Mouse (Mus musculus): Measurements from ENCODE around the gene Zdhhc14. TPM values are rescaled to one million over a fixed set of nuclear protein-coding genes. Genes with fewer than 3 reads are reported as not detected.

Zdhhc14 gene
- polyA plus RNA-seq, 1 experiment from 2014 or later: 6.1 TPM

DNA sequence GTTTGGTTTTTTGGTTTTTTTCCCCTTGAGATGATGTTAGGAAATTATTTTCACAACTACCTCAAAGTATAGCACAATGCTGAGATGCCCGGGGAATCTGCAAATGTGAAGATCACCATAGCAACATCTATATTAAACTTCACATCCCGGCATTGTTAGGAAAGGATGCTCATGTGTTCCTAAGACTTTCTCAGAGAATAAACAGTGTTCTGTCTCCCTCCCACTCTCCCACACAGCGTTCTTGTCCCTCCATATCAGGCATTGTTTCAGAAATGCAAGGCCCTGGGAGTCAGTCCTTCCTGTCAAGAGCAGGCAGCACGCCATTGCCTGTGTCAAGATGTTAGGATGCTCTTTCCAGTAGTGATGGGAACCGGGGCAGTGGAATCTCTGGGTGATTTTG lies 51.7 kb downstream of the Zdhhc14 start:
- H3K9ac ChIP-seq: no peak overlapping the region
- no peaks in the 10 kb centered on the region for H3K9me3 ChIP-seq (replicated peaks)
- H3K4me3 ChIP-seq: no peak overlapping the region
- ATAC-seq (ENCODE audit: low FRiP score): no peak
- no peaks in the 10 kb centered on the region for H3K36me3 ChIP-seq
- no peaks in the 10 kb centered on the region for H3K4me1 ChIP-seq
- no peaks in the 10 kb centered on the region for H3K27me3 ChIP-seq
- no peak overlapping the region for H3K4me2 ChIP-seq (replicated peaks)
- no peak overlapping the region for H3K27ac ChIP-seq
- WGBS: 67% methylated on average over 5 of the region's 5 CpGs

DNA sequence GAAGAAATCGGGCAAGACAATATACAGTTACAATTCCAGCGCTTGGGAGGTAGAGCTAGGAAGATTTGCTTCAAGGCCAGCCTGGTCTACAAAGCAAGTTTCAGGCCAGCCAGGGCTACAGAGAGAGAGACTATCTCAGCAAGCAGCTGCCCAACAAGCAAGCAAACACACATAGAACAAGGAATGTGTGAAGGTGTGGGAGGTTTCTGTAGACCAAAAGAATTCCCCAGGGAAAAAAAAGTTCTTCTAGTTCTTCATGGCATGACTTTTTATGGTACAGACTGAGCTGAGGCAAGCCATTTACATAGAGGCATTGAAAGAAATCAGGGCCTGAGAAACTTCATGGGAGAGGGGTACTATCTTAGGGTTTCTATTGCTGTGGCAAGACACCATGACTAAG lies 52.7 kb downstream of the Zdhhc14 start:
- H3K4me2 ChIP-seq (replicated peaks): no peak overlapping the region
- H3K4me3 ChIP-seq: no peak overlapping the region
- ATAC-seq (ENCODE audit: low FRiP score): no peak

DNA sequence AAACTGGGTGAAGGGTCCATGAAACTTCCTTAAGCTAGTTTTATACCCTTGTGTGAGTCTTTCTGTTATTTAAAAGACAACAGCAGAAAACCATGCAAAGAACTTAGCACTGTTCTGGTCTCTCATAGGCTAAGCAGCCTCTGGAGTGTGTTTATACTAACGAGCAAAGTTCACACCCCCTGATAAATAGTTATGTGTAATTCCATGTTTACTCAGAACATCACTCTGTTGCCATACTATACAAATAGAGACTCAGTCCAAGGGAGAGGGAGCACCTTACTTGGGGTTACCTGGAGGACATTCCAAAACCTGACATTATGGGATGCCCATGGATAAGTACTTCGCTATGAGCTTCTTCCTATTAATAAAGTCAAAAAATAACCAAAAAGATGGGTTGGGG lies 56.2 kb downstream of the Zdhhc14 start:
- H3K9ac ChIP-seq: no peak overlapping the region
- no peaks in the 10 kb centered on the region; the same call in 1 of the 2 replicates for H3K4me1 ChIP-seq
- WGBS: 96% methylated on average over 2 of the region's 2 CpGs
- no peaks in the 10 kb centered on the region for H3K27me3 ChIP-seq
- H3K36me3 ChIP-seq: no peaks in the 10 kb centered on the region
- ATAC-seq (ENCODE audit: low FRiP score): no peak
- H3K4me2 ChIP-seq (replicated peaks): no peak overlapping the region
- H3K9me3 ChIP-seq (replicated peaks): no peaks in the 10 kb centered on the region
- no peak overlapping the region for H3K4me3 ChIP-seq
- no peak overlapping the region for H3K27ac ChIP-seq

More for the DNA sequence above, 52.7 kb downstream of the Zdhhc14 start:
- no peak overlapping the region for H3K9ac ChIP-seq
- no peaks in the 10 kb centered on the region for H3K36me3 ChIP-seq
- no peaks in the 10 kb centered on the region for H3K9me3 ChIP-seq (replicated peaks)
- 92% methylated on average over 2 of the region's 2 CpGs for whole genome bisulfite sequencing
- no peak overlapping the region for H3K27ac ChIP-seq
- H3K27me3 ChIP-seq: no peaks in the 10 kb centered on the region
- no peaks in the 10 kb centered on the region for H3K4me1 ChIP-seq

DNA sequence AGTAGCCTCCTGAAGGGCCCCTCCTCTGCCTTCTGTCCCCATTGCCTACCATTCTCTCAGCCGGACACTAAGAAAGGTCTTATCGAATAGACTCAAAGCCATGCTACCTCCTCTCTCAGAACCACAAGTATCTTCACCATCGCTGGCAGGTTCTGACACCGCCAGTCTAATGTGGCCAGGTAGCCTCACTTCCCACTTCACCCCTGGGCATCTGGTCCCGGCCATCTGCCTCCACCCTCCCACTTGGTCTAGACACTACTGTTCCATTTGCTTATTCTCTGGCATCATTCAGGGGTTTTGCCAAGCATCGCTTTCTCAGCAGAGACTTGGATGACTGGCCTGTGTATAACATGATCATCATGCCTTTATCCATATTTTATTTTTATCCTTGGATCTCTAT lies 57.1 kb downstream of the Zdhhc14 start:
- Histone ChIP-seq H3K4me1 (no peaks in the 10 kb centered on the region; the same call in 1 of the 2 replicates), H3K4me3 (no peak overlapping the region), H3K4me2 (replicated peaks) (no peak overlapping the region), H3K36me3 (no peaks in the 10 kb centered on the region), H3K9ac (no peak overlapping the region), H3K27ac (no peak overlapping the region), H3K27me3 (no peaks in the 10 kb centered on the region), H3K9me3 (replicated peaks) (no peaks in the 10 kb centered on the region)
- WGBS: 93% methylated on average over 6 of the region's 6 CpGs
- ATAC-seq (ENCODE audit: low FRiP score): no peak

DNA sequence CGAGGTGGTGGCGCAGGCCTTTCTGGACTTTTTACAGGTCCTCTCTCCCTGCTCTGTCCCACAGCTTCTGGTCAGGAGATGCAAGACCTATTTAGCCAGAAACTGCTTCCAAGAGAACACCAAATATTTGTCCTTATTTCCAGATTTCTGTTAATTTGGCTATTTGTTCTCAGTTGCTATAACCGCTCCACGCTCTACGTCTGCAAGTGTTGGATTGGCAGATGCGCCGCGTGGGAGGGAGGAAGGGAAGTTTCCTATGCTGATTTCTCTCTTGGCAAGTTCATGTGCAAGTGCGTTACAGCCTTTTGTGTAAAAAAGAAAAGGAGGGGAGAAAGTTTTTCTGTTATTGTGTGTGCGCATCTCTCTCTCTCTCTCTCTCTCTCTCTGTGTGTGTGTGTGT lies 58.1 kb downstream of the Zdhhc14 start:
- H3K4me3 ChIP-seq: no peak overlapping the region
- H3K4me1 ChIP-seq: no peaks in the 10 kb centered on the region; the same call in 1 of the 2 replicates
- no peak for ATAC-seq (ENCODE audit: low FRiP score)
- no peak overlapping the region for H3K27ac ChIP-seq
- 90% methylated on average over 10 of the region's 10 CpGs for WGBS
- no peaks in the 10 kb centered on the region for H3K27me3 ChIP-seq
- no peak overlapping the region for H3K4me2 ChIP-seq (replicated peaks)
- no peaks in the 10 kb centered on the region for H3K9me3 ChIP-seq (replicated peaks)
- H3K36me3 ChIP-seq: no peaks in the 10 kb centered on the region
- H3K9ac ChIP-seq: no peak overlapping the region

DNA sequence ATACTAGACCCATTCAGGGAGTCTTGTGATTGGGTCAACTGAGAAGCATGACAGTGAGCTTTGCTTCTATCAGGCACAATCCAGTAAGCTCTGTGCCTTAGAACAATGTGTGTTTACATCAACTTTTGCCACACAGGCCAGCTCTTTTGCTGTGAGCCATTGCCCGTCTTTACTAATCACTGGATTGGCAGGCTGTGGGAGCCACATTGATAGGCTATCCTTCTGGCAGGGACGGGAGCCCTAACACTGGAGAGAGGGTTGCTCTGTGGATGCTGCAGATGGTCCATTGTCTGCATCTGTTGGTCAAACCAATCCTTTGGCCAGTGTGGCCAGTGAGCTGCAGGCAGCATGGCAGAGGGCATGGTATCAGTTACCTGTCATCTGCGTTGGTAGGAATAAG lies 58.8 kb downstream of the Zdhhc14 start:
- ATAC-seq (ENCODE audit: low FRiP score): no peak
- 69% methylated on average over 3 of the region's 3 CpGs for WGBS

DNA sequence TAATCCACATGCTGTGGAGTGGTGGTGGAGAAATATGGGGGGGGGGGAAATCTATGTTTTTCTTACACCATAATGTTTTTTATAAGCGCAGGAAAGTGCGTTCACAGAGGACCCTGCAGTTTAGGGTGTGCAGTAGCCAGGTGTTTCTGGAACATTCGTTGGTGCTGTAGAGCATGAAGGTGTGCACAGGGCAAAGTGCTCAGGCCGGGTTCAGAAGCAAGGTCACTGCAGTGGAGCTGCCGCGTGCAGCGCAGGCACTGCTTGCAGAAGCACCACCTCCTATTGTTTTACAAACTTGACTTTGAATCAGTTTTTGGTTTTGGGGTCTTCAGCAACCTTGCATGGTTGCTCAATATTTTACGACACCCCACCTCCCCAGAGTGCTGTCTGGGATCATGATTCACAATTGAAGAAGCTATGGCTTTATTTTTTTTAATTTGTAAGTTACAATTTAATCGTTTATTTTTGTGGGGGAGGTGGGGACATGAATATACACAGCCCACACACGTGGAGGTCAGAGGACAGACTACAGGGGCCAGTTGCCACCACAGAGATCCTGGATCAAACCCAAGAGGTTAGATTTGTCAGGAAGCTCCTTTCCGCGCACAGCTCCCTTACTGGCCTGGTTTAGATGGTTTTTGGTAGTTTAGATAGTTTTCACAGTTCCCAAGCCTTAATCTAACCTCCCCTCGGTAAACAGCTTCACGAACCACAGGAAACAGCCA lies 59.8 kb downstream of the Zdhhc14 start:
- Histone ChIP-seq H3K4me2 (replicated peaks) (no peak overlapping the region), H3K9me3 (replicated peaks) (no peaks in the 10 kb centered on the region), H3K9ac (no peak overlapping the region), H3K36me3 (no peaks in the 10 kb centered on the region), H3K27ac (no peak overlapping the region), H3K4me3 (no peak overlapping the region), H3K27me3 (no peaks in the 10 kb centered on the region), H3K4me1 (no peaks in the 10 kb centered on the region; the same call in 1 of the 2 replicates)
- no peak for ATAC-seq (ENCODE audit: low FRiP score)
- WGBS: 72% methylated on average over 14 of the region's 14 CpGs

More for the DNA sequence above, 58.8 kb downstream of the Zdhhc14 start:
- Histone ChIP-seq H3K4me1 (no peaks in the 10 kb centered on the region; the same call in 1 of the 2 replicates), H3K9ac (no peak overlapping the region), H3K4me2 (replicated peaks) (no peak overlapping the region), H3K27ac (no peak overlapping the region), H3K36me3 (no peaks in the 10 kb centered on the region), H3K27me3 (no peaks in the 10 kb centered on the region), H3K9me3 (replicated peaks) (no peaks in the 10 kb centered on the region), H3K4me3 (no peak overlapping the region)

DNA sequence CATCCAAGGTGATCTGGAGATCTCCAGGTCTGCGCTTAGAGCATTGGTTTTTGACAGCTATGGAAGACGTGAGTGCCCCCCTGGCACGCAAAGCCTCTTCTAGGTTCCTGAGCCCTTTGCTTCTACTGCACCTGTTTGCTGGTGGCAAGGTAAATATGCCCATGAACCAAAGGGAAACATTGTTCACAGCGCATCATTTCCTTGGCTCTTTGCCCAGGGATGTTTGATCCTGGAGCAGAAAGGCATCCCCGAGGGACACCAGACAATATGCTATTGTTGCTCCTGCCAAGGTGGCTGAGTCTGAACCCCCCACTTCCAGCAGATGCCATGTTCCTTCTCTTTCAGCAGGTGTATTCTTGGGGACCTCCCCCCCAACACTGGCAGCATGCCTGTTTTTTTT lies 61.2 kb downstream of the Zdhhc14 start:
- H3K36me3 ChIP-seq: no peaks in the 10 kb centered on the region
- ATAC-seq (ENCODE audit: low FRiP score): no peak
- no peaks in the 10 kb centered on the region; the same call in 1 of the 2 replicates for H3K4me1 ChIP-seq
- no peak overlapping the region for H3K4me2 ChIP-seq (replicated peaks)
- H3K9ac ChIP-seq: no peak overlapping the region
- H3K27ac ChIP-seq: no peak overlapping the region
- WGBS: 89% methylated on average over 5 of the region's 5 CpGs
- H3K27me3 ChIP-seq: no peaks in the 10 kb centered on the region
- H3K9me3 ChIP-seq (replicated peaks): no peaks in the 10 kb centered on the region
- H3K4me3 ChIP-seq: no peak overlapping the region

DNA sequence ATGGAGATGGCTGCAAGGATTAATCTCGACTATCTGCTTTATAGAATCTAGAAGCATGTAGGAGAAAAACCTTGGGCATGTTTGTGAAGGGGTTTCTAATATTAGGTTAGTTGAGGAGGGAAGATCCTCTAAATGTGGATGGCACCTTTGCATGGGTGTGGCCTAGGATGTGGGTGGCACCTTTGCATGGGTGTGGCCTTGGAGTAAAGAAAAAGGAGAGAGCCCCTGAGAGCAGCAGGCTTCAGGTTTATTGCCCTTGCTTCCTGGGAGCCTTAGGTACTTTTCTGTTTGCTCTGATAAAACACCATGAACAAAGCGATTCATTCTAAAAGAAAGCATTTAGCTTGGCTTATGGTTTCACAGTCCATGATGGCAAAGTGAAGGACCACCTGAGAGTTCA lies 62.2 kb downstream of the Zdhhc14 start:
- Histone ChIP-seq H3K9ac (no peak overlapping the region), H3K27me3 (no peaks in the 10 kb centered on the region), H3K9me3 (replicated peaks) (no peaks in the 10 kb centered on the region), H3K4me3 (no peak overlapping the region), H3K36me3 (no peaks in the 10 kb centered on the region), H3K4me2 (replicated peaks) (no peak overlapping the region), H3K4me1 (no peaks in the 10 kb centered on the region; the same call in 1 of the 2 replicates), H3K27ac (no peak overlapping the region)
- 92% methylated on average over 2 of the region's 2 CpGs for WGBS
- ATAC-seq (ENCODE audit: low FRiP score): no peak

DNA sequence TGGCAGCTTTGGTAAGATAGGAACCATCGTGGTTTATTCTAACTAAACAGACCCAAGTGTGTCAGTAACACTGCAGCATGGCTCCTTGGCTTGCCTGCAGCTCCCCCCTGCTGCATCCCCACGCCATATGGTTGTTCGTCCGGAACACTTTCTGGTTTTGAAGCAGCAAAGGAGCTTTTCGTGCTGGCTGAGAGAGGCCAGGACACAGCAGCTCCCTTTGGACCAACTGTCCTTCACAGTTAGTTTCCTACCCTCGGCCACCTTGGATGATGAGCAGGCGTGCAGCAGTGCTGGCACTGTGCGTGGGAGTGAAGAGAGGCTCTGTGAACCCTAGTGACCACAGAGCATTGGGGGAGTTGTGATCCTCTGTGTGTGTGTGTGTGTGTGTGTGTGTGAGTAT lies 64.2 kb downstream of the Zdhhc14 start:
- Histone ChIP-seq H3K36me3 (no peaks in the 10 kb centered on the region), H3K27me3 (no peaks in the 10 kb centered on the region), H3K9ac (no peak overlapping the region), H3K4me3 (no peak overlapping the region), H3K9me3 (replicated peaks) (no peaks in the 10 kb centered on the region), H3K4me1 (no peaks in the 10 kb centered on the region; the same call in 1 of the 2 replicates), H3K27ac (no peak overlapping the region), H3K4me2 (replicated peaks) (no peak overlapping the region)
- 79% methylated on average over 8 of the region's 8 CpGs for whole genome bisulfite sequencing
- ATAC-seq (ENCODE audit: low FRiP score): no peak

DNA sequence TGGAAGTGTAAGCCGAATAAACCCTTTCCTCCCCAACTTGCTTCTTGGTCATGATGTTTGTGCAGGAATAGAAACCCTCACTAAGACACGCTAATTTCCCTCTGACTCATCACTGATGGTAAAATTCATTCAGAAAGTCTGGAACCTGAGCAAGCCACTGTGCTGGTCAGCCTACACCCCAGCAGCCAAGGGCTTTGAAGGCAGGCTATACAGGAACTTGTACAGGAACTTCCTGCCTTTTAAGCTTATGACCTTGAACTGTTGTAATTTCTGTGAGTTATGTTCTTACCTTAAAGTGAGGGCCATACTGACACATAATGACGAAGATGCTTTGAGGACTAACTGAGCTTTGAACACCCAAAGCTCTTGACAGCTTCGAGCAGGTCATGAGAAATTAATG lies 67.9 kb downstream of the Zdhhc14 start:
- Histone ChIP-seq H3K4me2 (replicated peaks) (no peak overlapping the region), H3K27me3 (no peaks in the 10 kb centered on the region), H3K27ac (no peak overlapping the region), H3K36me3 (no peaks in the 10 kb centered on the region), H3K4me1 (no peaks in the 10 kb centered on the region), H3K4me3 (no peak overlapping the region), H3K9ac (no peak overlapping the region), H3K9me3 (replicated peaks) (no peaks in the 10 kb centered on the region; the same call in 1 of the 2 replicates)
- ATAC-seq (ENCODE audit: low FRiP score): no peak
- WGBS: 89% methylated on average over 4 of the region's 4 CpGs

DNA sequence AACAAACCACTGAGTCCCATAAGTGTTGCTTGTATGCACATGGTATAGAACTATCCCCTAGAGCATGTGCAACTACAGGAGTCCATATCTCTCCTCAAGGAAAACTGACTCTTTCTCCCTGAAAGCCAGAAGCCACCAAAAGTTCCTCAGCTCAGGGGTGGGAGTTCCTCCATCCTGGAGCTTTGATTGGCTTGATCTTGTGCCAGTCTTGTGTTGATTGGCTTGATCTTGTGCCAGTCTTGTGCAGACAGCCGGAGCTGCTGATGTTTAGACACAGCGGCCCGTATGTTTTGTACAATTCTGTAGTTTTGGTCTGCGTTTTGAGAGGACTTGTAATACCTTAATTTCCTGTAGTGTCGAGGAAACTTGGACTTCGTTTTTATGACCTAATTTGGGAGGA lies 70.8 kb downstream of the Zdhhc14 start:
- Histone ChIP-seq H3K9me3 (replicated peaks) (no peaks in the 10 kb centered on the region; the same call in 1 of the 2 replicates), H3K4me1 (no peaks in the 10 kb centered on the region), H3K27ac (no peak overlapping the region), H3K4me3 (no peak overlapping the region), H3K36me3 (no peaks in the 10 kb centered on the region), H3K27me3 (no peaks in the 10 kb centered on the region), H3K9ac (no peak overlapping the region), H3K4me2 (replicated peaks) (no peak overlapping the region)
- WGBS: 94% methylated on average over 6 of the region's 6 CpGs
- ATAC-seq (ENCODE audit: low FRiP score): no peak

DNA sequence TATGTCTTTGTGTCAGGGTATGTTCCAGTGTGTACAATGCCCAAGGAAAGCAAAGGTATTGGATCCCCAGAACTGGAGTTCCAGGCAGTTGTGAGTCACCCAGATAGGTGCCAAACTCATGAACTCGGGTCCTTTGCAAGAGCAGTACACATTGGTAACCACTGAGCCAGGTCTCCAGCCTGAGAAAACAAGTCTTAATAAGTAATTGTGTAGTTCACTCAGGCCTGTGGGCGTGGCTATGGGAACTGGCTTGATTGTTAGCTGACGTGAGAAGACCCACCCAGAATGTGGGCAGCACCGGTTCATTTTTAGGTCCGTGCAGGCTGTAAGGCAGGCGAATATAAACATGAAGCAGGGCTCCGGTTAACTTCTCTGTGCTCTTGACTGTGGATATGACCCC lies 73.6 kb downstream of the Zdhhc14 start:
- WGBS: 78% methylated on average over 7 of the region's 7 CpGs
- no peaks in the 10 kb centered on the region for H3K27me3 ChIP-seq
- no peaks in the 10 kb centered on the region for H3K4me1 ChIP-seq
- no peak overlapping the region for H3K4me3 ChIP-seq
- no peaks in the 10 kb centered on the region; the same call in 1 of the 2 replicates for H3K9me3 ChIP-seq (replicated peaks)
- H3K27ac ChIP-seq: no peak overlapping the region
- no peak overlapping the region for H3K9ac ChIP-seq
- no peak for ATAC-seq (ENCODE audit: low FRiP score)
- H3K4me2 ChIP-seq (replicated peaks): no peak overlapping the region
- no peaks in the 10 kb centered on the region for H3K36me3 ChIP-seq

Measured in hindbrain, embryonic 12.5 days (tissue).